Mouse (Mus musculus): ENCODE results near the gene Gm17662. TPM values are rescaled to one million over a fixed set of nuclear protein-coding genes. Genes with fewer than 3 reads are reported as not detected.

Gene Gm17662
- not detected for polyA plus RNA-seq (2021)

- ChIA-PET POLR2A (no interaction called here), CTCF (no interaction called here)
- H3K27me3 ChIP-seq, result no peaks in the 10 kb centered on the region
- in situ Hi-C loops (cut with MboI; ENCODE audit: low pct_unique_long_range_greater_than_20kb), result no loop called here
- no peak for TF ChIP-seq CTCF (IDR thresholded peaks at IDR 0.05)
- no peak for ATAC-seq
- DNase-seq (ENCODE audit: low read depth, low spot score), result no peak
Measured at GRCm38 (mm10) chr4:104857029-104857428, at the start of gene Gm17662. Gene Gm17662 (plus strand): TSS chr4:104857329.

- in situ Hi-C loops (cut with MboI; ENCODE audit: low pct_unique_long_range_greater_than_20kb), result no loop called here
- H3K27me3 ChIP-seq, result no peaks in the 10 kb centered on the region
- no peak for TF ChIP-seq CTCF (IDR thresholded peaks at IDR 0.05)
- CTCF ChIA-PET, result no interaction called here
- DNase-seq (ENCODE audit: low read depth, low spot score) (no peak), ATAC-seq (no peak)
- POLR2A ChIA-PET, result no interaction called here
Measured at GRCm38 (mm10) chr4:104810710-104811286, 46.3 kb upstream of the Gm17662 start.

- ATAC-seq (no peak), DNase-seq (ENCODE audit: low read depth, low spot score) (no peak)
- in situ Hi-C loops (cut with MboI; ENCODE audit: low pct_unique_long_range_greater_than_20kb), result no loop called here
- CTCF ChIA-PET, result no interaction called here
- no peak for TF ChIP-seq CTCF (IDR thresholded peaks at IDR 0.05)
- H3K27me3 ChIP-seq, result no peaks in the 10 kb centered on the region
- POLR2A ChIA-PET, result interaction anchor here (0.6 kb wide), 1 partner anchor 92 kb away, joined by 3 read pairs; no protein-coding TSS in a partner anchor
Measured at GRCm38 (mm10) chr4:104813617-104814016, 43.5 kb upstream of the Gm17662 start.

GRCm38 (mm10) chr4:104816519-104817232 is 40.5 kb upstream of the Gm17662 start:
- DNase-seq (ENCODE audit: low read depth, low spot score) (no peak), ATAC-seq (no peak)
- POLR2A ChIA-PET, result no interaction called here
- CTCF ChIA-PET, result interaction anchor here (1.2 kb wide), 1 partner anchor 15 kb away, joined by 3 read pairs; no protein-coding TSS in a partner anchor
- no peaks in the 10 kb centered on the region for H3K27me3 ChIP-seq
- no peak for TF ChIP-seq CTCF (IDR thresholded peaks at IDR 0.05)
- in situ Hi-C loops (cut with MboI; ENCODE audit: low pct_unique_long_range_greater_than_20kb), result no loop called here

GRCm38 (mm10) chr4:104817509-104817908 is 39.6 kb upstream of the Gm17662 start:
- ChIA-PET POLR2A (no interaction called here), CTCF (interaction anchor here (0.6 kb wide), 1 partner anchor 21 kb away, joined by 4 read pairs; no protein-coding TSS in a partner anchor)
- in situ Hi-C loops (cut with MboI; ENCODE audit: low pct_unique_long_range_greater_than_20kb), result no loop called here
- ATAC-seq (no peak), DNase-seq (ENCODE audit: low read depth, low spot score) (no peak)
- H3K27me3 ChIP-seq, result no peaks in the 10 kb centered on the region
- TF ChIP-seq CTCF (IDR thresholded peaks at IDR 0.05), result no peak

GRCm38 (mm10) chr4:104818986-104819385 is 38.1 kb upstream of the Gm17662 start:
- DNase-seq (ENCODE audit: low read depth, low spot score) (no peak), ATAC-seq (no peak)
- H3K27me3 ChIP-seq, result no peaks in the 10 kb centered on the region
- CTCF ChIA-PET, result no interaction called here
- no peak for TF ChIP-seq CTCF (IDR thresholded peaks at IDR 0.05)
- in situ Hi-C loops (cut with MboI; ENCODE audit: low pct_unique_long_range_greater_than_20kb), result no loop called here
- POLR2A ChIA-PET, result no interaction called here

- in situ Hi-C loops (cut with MboI; ENCODE audit: low pct_unique_long_range_greater_than_20kb), result no loop called here
- DNase-seq (ENCODE audit: low read depth, low spot score) (no peak), ATAC-seq (no peak)
- CTCF ChIA-PET, result no interaction called here
- no peak for TF ChIP-seq CTCF (IDR thresholded peaks at IDR 0.05)
- H3K27me3 ChIP-seq, result no peaks in the 10 kb centered on the region
- POLR2A ChIA-PET, result no interaction called here
Measured at GRCm38 (mm10) chr4:104819891-104820290, 37.2 kb upstream of the Gm17662 start.

- DNase-seq (ENCODE audit: low read depth, low spot score), result no peak
- H3K27me3 ChIP-seq, result no peaks in the 10 kb centered on the region
- in situ Hi-C loops (cut with MboI; ENCODE audit: low pct_unique_long_range_greater_than_20kb), result no loop called here
- ChIA-PET POLR2A (no interaction called here), CTCF (no interaction called here)
- TF ChIP-seq CTCF (IDR thresholded peaks at IDR 0.05), result no peak
- no peak for ATAC-seq
Measured at GRCm38 (mm10) chr4:104823597-104824101, 33.5 kb upstream of the Gm17662 start.

GRCm38 (mm10) chr4:104824381-104825077 is 32.6 kb upstream of the Gm17662 start:
- POLR2A ChIA-PET, result no interaction called here
- no peak for DNase-seq (ENCODE audit: low read depth, low spot score)
- no peak for ATAC-seq
- no peak for TF ChIP-seq CTCF (IDR thresholded peaks at IDR 0.05)
- H3K27me3 ChIP-seq, result no peaks in the 10 kb centered on the region
- CTCF ChIA-PET, result no interaction called here
- in situ Hi-C loops (cut with MboI; ENCODE audit: low pct_unique_long_range_greater_than_20kb), result no loop called here

GRCm38 (mm10) chr4:104828939-104829338 is 28.2 kb upstream of the Gm17662 start:
- DNase-seq (ENCODE audit: low read depth, low spot score), result no peak
- no peak for ATAC-seq
- CTCF ChIA-PET, result no interaction called here
- POLR2A ChIA-PET, result no interaction called here
- TF ChIP-seq CTCF (IDR thresholded peaks at IDR 0.05), result no peak
- in situ Hi-C loops (cut with MboI; ENCODE audit: low pct_unique_long_range_greater_than_20kb), result no loop called here
- H3K27me3 ChIP-seq, result no peaks in the 10 kb centered on the region

- in situ Hi-C loops (cut with MboI; ENCODE audit: low pct_unique_long_range_greater_than_20kb), result no loop called here
- no peak for ATAC-seq
- no peak for DNase-seq (ENCODE audit: low read depth, low spot score)
- POLR2A ChIA-PET, result no interaction called here
- no peaks in the 10 kb centered on the region for H3K27me3 ChIP-seq
- TF ChIP-seq CTCF (IDR thresholded peaks at IDR 0.05), result no peak
- CTCF ChIA-PET, result interaction anchor here (1.2 kb wide), 1 partner anchor 8 kb away, joined by 3 read pairs; no protein-coding TSS in a partner anchor
Measured at GRCm38 (mm10) chr4:104835096-104835495, 22.0 kb upstream of the Gm17662 start.
